Mouse (Mus musculus): ENCODE measurements around the gene Olfml2a.

The Olfml2a gene

GRCm38 (mm10) chr2:39012768-39013279 lies 81.0 kb downstream of the Olfml2a start:
- no peaks in the 10 kb centered on the region for H3K27me3 ChIP-seq (ENCODE audit: insufficient read depth, low read length)
- peaks cover 80% of the 10 kb centered on the region for H3K36me3 ChIP-seq (ENCODE audit: insufficient read depth, low read length)
- H3K4me3 ChIP-seq (replicated peaks; ENCODE audit: low read length), result no peak overlapping the region
- H3K9me3 ChIP-seq (ENCODE audit: low read length), result no peaks in the 10 kb centered on the region
- TF ChIP-seq POU5F1 (IDR thresholded peaks at IDR 0.05; ENCODE audit: borderline replicate concordance, low read length) (no peak), NANOG (IDR thresholded peaks at IDR 0.05; ENCODE audit: borderline replicate concordance, low read length) (no peak), CTCF (conservative IDR thresholded peaks at IDR 0.05; ENCODE audit: low read length) (no peak)
- H3K4me1 ChIP-seq (replicated peaks; ENCODE audit: low read depth, low read length), result peaks cover 51% of the 10 kb centered on the region
